Mouse (Mus musculus): ENCODE data around the gene Gpsm3.

DNA sequence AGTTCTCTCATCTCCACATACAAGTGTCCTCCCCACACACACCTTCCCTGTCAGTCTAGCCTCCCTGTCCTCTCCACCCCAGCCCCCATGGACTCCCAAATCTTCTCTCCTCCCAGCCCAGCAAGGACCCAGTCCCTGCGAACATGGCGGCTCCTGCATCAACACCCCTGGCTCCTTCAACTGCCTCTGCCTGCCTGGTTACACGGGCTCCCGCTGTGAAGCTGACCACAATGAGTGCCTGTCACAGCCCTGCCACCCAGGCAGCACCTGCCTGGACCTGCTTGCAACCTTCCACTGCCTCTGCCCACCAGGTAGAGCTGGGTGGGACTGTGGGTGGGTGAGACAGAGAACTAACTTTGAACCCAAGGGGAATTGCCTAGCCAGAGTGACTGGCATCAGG lies 19.7 kb upstream of the Gpsm3 start:
- TF ChIP-seq CTCF (IDR thresholded peaks at IDR 0.05; ENCODE audit: low read depth) (no peak), EP300 (IDR thresholded peaks at IDR 0.05; ENCODE audit: low read depth) (no peak)

Measured in heart, postnatal 0 days (tissue).